Mouse (Mus musculus): ENCODE measurements around the gene Tmem206.

DNA sequence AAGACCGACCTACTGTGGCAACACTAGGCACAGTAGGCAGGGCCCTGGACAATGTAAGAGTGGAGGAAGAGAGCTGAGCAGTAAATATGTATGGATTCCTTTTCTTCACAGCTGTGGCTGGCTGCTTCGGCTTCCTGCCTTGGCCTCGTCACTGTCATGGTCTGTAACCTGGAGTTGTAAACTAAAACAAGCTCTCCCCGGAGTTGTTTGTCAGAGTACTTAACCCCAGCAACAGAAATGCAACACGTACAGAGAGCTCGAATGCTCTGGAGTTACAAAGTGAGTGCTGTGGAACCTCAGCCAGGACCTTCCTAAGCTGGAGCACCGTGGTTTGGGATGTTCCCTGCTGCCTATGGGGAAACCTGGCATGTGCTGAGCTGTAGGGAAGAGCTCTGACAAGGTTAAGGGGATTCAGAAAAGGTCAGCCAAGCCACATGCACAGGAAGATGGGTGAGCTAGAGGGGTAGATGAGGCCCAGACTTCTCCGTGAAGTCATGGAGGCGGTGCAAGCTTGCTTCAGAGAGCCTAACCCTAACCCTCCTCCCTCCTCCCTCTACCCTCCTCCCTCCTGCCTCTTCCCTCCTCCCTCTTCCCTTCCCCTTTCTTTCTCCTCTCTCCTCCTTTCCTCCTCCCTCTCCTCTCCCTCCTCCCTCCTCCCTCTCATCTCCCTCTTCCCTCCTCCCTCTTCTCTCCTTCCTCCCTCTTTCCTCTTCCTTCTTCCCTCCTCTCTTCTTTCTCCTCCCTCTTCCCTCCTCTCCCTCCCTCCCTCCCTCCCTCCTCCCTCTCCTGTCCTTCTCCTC lies 31.5 kb upstream of the Tmem206 start:
- no peak for TF ChIP-seq CTCF (IDR thresholded peaks at IDR 0.05)
- no peak for TF ChIP-seq EP300 (IDR thresholded peaks at IDR 0.05)

All from lung, postnatal 0 days (tissue).